Mouse (Mus musculus) ES-Bruce4 (cell line): ENCODE results near the gene H2-M5. TPM values are rescaled to one million over a fixed set of nuclear protein-coding genes. Genes with fewer than 3 reads are reported as not detected.

ENCODE experiments used
- H3K27ac ChIP-seq: 2 replicates; pipeline ENCODE4 v1.5.1; 2012; ENCODE audit warnings: low read length, inconsistent platforms; ENCODE audit not compliant: insufficient read depth
- H3K27me3 ChIP-seq: 2 replicates; pipeline ENCODE4 v1.6.1; 2012; ENCODE audit warnings: mild to moderate bottlenecking, low read length, inconsistent platforms; ENCODE audit not compliant: control insufficient read depth, poor library complexity, insufficient read depth, severe bottlenecking
- H3K36me3 ChIP-seq: 2 replicates; pipeline ENCODE4 v1.6.1; 2012; ENCODE audit warnings: inconsistent platforms, mild to moderate bottlenecking, low read length, moderate library complexity; ENCODE audit not compliant: control insufficient read depth, poor library complexity, insufficient read depth, severe bottlenecking
- H3K4me1 ChIP-seq: one replicate; pipeline ENCODE4 v1.8.1; 2011; ENCODE audit warnings: low read length; ENCODE audit not compliant: control insufficient read depth, insufficient read depth
- H3K4me3 ChIP-seq: 2 replicates; pipeline ENCODE4 v1.5.1; 2011; ENCODE audit warnings: low read depth, mild to moderate bottlenecking, low read length
- H3K9ac ChIP-seq: 2 replicates; pipeline ENCODE4 v1.6.1; 2012; ENCODE audit warnings: low read depth, mild to moderate bottlenecking, inconsistent platforms; ENCODE audit not compliant: poor library complexity, severe bottlenecking
- H3K9me3 ChIP-seq: replicated peaks from 2 replicates; pipeline ENCODE4 v1.6.1; 2012; ENCODE audit warnings: mild to moderate bottlenecking, low read length, inconsistent platforms; ENCODE audit not compliant: control insufficient read depth, poor library complexity, insufficient read depth, severe bottlenecking
- CTCF ChIP-seq: IDR thresholded peaks from one replicate; pipeline ENCODE4 v1.8.1; 2011; ENCODE audit warnings: low read depth, low read length
- EP300 ChIP-seq: IDR thresholded peaks from 2 replicates; pipeline ENCODE4 v1.6.1; 2011; ENCODE audit warnings: low read depth, low read length; ENCODE audit not compliant: insufficient read depth
- POLR2A ChIP-seq: IDR thresholded peaks from one replicate; pipeline ENCODE4 v1.8.1; 2011; ENCODE audit warnings: low read length; ENCODE audit not compliant: insufficient read depth
- polyA plus RNA-seq: library from polyadenylated mRNA; stranded (reverse); fragments of >200 nt; gene quantifications from 2 replicates; pipeline ENCODE4 v1.2.4, GENCODE M21; 2011; ENCODE audit warnings: low read depth; ENCODE audit not compliant: missing spikeins, insufficient read depth, insufficient read length

H2-M5 gene
- polyA plus RNA-seq, 1 experiment: 13.2 TPM

GRCm38 (mm10) chr17:36971172-36971850 lies 18.0 kb downstream of the H2-M5 start:
- H3K4me3 ChIP-seq: peak overlapping the region; percentile 73
- no peak for TF ChIP-seq CTCF
- TF ChIP-seq POLR2A: no peak
- no peak for TF ChIP-seq EP300
- H3K27me3 ChIP-seq: no peaks in the 10 kb centered on the region
- H3K36me3 ChIP-seq: peaks cover 18% of the 10 kb centered on the region
- H3K9me3 ChIP-seq: no peaks in the 10 kb centered on the region
- peak overlapping the region; percentile 74 for H3K9ac ChIP-seq
- H3K27ac ChIP-seq: peak overlapping the region; percentile 81
- H3K4me1 ChIP-seq: peaks cover 5% of the 10 kb centered on the region

- H3K4me1 ChIP-seq: peaks cover 3% of the 10 kb centered on the region
- H3K36me3 ChIP-seq: peaks cover 20% of the 10 kb centered on the region
- no peaks in the 10 kb centered on the region for H3K9me3 ChIP-seq
- H3K4me3 ChIP-seq: peak overlapping the region; percentile 73
- peak overlapping the region; percentile 74 for H3K9ac ChIP-seq
- TF ChIP-seq POLR2A (no peak), CTCF (no peak), EP300 (no peak)
- peak overlapping the region; percentile 82 for H3K27ac ChIP-seq
- no peaks in the 10 kb centered on the region for H3K27me3 ChIP-seq
Measured at GRCm38 (mm10) chr17:36970316-36970890, 18.9 kb downstream of the H2-M5 start.

GRCm38 (mm10) chr17:36966875-36967274 lies 22.5 kb downstream of the H2-M5 start:
- peaks cover 30% of the 10 kb centered on the region for H3K36me3 ChIP-seq
- H3K9me3 ChIP-seq: peaks cover 2% of the 10 kb centered on the region; the same call in 1 of the 2 replicates
- no peak overlapping the region for H3K27ac ChIP-seq
- H3K27me3 ChIP-seq: no peaks in the 10 kb centered on the region
- H3K4me3 ChIP-seq: no peak overlapping the region
- no peak overlapping the region for H3K9ac ChIP-seq
- no peak for TF ChIP-seq CTCF
- TF ChIP-seq EP300: no peak
- no peak for TF ChIP-seq POLR2A
- H3K4me1 ChIP-seq: no peaks in the 10 kb centered on the region

GRCm38 (mm10) chr17:36961125-36961524 lies 28.2 kb downstream of the H2-M5 start:
- TF ChIP-seq EP300: no peak
- TF ChIP-seq CTCF: no peak
- TF ChIP-seq POLR2A: no peak
- no peaks in the 10 kb centered on the region for H3K4me1 ChIP-seq
- H3K9me3 ChIP-seq: peaks cover 2% of the 10 kb centered on the region; the same call in 1 of the 2 replicates
- no peak overlapping the region for H3K27ac ChIP-seq
- no peaks in the 10 kb centered on the region for H3K27me3 ChIP-seq
- no peak overlapping the region for H3K4me3 ChIP-seq
- H3K9ac ChIP-seq: no peak overlapping the region
- peaks cover 14% of the 10 kb centered on the region; the same call in 1 of the 2 replicates for H3K36me3 ChIP-seq

- H3K9me3 ChIP-seq: no peaks in the 10 kb centered on the region
- H3K4me3 ChIP-seq: peak overlapping the region; percentile 99
- peak overlapping the region; percentile 67 for H3K9ac ChIP-seq
- H3K36me3 ChIP-seq: peaks cover 8% of the 10 kb centered on the region
- no peaks in the 10 kb centered on the region for H3K27me3 ChIP-seq
- no peak for TF ChIP-seq POLR2A
- TF ChIP-seq EP300: no peak
- peak overlapping the region; percentile 62; the same call in 1 of the 2 replicates for H3K27ac ChIP-seq
- no peaks in the 10 kb centered on the region for H3K4me1 ChIP-seq
Measured at GRCm38 (mm10) chr17:36958884-36959283, 30.5 kb downstream of the H2-M5 start.
